Mouse (Mus musculus): ENCODE measurements at regions not wholly inside any gene's neighbourhood (a gene's known extent, or its start where the extent isn't known, plus 50 kb on each side); places are given as distances from the start of the nearest gene placed in this dataset.
A peak's percentile ranks its signal among the peaks of the same experiment; 100 is the strongest.

DNA sequence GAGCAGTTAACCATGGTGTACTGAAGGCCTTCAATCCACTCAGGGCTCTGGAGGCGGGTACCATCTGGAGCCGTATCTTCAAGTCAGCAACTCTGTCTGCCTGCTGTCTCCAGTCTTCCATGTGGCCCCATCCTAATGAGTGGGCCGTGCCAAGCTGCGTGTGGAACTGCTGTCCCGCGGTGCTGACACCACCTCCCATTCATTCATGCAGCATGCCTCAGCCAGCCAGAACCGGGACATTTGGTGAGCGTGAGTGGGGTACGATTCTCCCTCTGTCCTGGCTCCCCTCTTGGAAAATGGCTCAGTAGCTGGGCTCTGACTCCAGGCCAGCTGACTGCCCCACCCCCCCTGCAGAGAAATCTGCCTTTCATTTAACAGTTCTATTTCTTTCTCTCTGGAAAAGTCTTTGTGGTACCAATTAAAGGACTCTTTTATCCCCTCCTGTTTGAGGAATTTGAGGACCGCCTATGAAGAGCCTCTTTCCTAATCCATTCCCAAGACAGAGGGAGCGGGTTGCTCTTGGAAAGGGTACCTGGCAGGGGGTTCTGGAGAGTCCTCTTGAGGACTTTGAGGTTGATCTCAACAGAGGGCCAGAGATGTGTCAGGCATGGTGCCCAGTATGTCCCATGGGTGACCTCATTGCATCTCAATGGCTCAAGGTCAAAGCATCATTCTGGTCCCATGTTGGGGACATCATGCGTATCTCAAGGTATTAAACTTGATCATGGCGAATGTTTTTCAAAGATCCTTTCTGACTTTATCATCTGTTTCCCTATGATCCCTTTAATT is 55.5 kb upstream of the Brd7 start:
- DNase-seq (ENCODE audit: inconsistent age in 2 of 2, low spot score in 1 of 2) = no peak

DNA sequence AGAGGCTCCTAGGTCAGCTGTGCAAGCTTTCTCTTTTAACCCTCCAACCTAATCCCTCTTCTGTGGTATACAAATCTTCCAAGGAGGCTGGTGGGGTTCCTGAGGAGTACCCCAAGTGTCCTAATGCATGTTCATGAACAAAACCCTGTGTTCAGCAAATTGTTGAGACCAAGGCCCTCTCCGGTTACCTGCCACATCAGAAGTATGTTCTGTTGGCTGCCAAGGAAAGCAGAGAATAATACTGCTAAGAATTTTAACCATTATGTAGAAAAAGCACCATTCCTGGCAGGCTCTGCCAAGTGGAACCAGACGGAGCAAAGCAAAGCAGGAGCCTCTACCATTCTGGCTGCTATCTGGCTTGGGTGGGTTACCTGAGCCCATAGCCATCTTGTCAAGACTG is 61.3 kb upstream of the Brd7 start:
- no peak for DNase-seq (ENCODE audit: inconsistent age in 2 of 2, low spot score in 1 of 2)

DNA sequence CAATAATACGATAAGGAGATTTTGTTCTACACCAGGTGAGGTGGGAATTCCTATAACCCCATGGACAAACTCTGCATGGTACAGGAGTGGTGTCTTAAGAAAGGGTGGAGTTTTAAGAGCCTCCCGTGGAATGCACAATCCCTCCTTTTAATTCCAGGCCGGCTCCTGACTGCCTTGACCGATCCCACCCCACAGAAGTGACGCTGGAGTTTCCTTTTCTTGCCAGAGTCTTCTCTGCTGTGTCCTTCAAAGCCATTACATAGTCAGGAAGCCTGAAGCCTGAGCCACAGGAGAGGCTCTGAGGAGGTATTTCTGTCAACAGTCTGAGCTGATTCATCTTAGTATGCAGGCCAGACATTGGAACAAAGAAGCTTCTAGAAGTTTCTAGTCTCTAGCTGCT is 66.6 kb upstream of the Brd7 start:
- peak in 1 of 2 experiments; percentile 48 for DNase-seq (ENCODE audit: inconsistent age in 2 of 2, low spot score in 1 of 2)

DNA sequence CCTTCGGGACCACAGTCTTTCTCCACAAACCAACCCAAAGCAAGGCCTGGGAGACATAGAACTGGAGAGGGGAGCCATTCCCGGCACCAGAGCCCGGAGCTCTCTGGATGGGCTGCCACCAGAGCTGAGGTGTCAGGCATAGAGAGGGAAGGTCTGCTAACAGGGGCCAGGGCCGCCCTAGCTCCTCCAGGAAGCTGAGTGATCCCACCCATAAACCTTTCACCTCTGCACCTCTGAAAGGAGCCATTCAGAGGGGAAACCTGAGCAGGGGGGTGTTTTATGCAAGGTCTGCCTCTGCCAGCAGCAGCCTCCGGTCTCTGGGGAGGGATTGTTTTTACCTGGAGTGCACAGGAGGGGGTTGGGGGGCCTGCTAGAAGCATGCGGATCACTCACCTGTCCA is 69.4 kb upstream of the Brd7 start:
- DNase-seq (ENCODE audit: inconsistent age in 2 of 2, low spot score in 1 of 2) = no peak

DNA sequence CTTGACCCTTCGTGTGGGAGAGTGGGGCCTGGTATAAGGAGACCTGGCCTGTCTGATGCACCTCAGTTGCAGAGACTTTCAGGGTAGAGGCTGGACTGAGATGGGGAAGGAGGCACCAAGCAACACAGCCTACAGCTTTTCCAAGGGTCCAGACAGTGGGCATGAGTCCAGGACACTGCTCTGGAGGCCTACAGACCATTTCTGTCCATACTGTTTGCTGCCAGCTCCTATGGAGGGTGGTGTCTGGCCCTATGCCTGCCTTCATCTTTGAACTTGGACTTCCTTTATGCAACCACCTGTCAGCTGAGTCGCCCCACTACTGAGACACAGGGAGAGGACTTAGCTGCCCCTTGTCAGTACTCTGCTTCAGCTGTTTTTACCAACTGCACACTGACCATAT is 73.7 kb upstream of the Brd7 start:
- DNase-seq (ENCODE audit: inconsistent age in 2 of 2, low spot score in 1 of 2) = no peak

DNA sequence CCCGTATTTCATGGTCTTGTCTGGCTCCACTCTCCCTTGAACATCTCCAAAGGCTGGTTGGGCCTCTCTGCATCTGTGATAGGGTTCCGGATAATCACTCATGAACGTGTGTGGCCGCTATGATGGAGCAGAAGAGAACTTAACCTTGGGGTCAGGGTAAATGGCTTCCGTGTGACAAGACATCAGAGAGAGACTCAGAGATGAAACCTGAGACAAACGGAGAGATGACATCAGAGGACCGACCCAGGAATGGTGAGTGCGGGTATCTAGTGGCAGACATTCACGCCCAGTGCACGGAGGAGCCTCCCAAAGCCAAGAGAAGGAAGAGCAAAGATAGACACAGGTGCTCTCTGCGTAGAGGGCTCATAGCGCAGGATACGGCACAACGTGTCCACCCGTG is 78.2 kb upstream of the Brd7 start:
- peak in 1 of 2 experiments; percentile 65 for DNase-seq (ENCODE audit: inconsistent age in 2 of 2, low spot score in 1 of 2)

DNA sequence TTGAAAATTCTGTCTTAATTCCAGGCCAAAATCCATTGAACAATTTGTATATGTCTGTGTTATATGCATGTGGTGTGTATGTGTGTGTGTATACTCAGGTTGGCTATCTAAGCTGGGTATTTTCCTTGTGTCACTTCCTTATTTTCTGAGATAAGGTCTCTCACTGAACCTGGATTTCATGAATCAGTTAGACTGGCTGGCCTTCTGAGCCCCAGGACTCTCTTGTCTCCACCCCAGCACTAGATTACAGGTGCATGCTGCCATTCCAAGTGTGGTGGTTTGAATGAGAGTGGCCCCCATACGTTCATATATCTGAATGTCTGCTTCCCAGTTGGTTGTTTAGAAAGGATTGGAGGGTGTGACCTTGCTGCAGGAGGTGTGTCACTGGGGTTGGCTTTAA is 77.8 kb upstream of the Nkd1 start:
- DNase-seq (ENCODE audit: inconsistent age in 2 of 2, low spot score in 1 of 2) = no peak

DNA sequence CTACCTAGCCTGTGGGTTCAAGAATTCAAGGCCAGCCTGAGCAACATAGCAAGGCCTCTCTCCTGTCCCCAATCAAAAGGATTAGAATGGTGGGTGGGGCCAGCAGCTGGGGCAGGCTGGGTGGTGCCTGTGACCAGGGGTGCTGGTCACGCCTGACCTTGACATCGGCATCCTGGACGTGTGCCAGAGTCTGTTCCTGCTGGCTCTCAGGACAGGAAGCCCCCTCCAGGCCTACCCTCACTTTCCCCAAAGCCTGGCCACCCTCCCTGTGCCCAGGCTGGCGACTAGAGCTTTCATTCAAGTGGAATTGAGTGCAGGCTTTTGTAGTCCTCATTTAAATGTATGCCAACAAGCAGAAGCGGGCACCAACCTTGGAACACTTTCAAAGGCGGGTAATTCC is 73.7 kb upstream of the Nkd1 start:
- DNase-seq (ENCODE audit: inconsistent age in 2 of 2, low spot score in 1 of 2) = peak; percentile 68 to 83

DNA sequence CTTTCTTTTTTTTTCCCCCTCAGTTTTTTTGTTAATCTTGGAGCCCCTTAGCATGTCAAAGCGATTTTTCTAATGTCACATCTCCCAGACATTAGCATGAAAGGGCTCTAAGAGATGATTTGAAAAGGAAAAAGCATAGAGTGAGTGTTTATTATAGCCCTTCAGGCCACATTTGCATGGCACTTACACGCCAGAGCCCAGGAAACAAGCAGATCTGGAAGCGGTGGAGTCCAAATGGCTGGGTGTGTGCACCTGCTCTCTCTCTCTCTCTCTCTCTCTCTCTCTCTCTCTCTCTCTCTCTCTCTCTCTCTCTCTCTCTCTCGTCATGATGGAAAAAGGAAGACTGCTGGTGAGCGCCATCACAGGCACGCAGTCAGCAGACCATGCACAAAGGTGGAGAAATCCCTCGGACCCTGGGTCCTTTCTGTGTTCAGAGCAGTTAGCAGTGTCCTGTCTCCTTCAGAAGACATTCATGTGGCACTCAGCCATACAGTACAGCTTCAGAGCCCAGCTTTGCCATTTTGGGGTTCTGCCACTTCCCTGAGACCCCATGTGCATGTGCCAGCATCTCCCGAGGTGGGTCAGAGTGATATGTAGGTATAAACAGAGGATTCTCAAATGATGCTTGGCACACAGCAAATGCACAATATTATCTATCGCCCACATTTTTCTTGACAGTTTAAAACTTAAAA is 73.2 kb upstream of the Nkd1 start:
- DNase-seq (ENCODE audit: inconsistent age in 2 of 2, low spot score in 1 of 2) = no peak

DNA sequence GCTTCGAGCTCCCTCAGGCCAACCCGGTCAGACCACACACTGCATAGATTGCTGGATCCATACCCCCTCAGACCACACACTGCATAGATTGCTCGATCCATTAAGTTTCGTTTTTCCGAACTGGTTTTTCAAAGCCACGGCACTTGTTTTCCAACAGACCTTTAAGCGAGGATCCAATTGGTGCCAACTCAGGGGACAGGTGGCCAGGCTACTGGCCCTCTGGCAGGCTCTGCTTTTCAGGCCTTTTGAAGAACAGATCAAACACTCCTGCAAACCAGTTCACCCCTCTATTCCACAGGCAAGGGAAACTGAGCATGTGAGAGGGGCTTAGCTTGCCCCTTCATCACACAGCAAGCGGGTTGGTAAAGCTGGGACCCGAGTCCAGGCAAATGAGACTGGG is 72.2 kb upstream of the Nkd1 start:
- no peak for DNase-seq (ENCODE audit: inconsistent age in 2 of 2, low spot score in 1 of 2)

DNA sequence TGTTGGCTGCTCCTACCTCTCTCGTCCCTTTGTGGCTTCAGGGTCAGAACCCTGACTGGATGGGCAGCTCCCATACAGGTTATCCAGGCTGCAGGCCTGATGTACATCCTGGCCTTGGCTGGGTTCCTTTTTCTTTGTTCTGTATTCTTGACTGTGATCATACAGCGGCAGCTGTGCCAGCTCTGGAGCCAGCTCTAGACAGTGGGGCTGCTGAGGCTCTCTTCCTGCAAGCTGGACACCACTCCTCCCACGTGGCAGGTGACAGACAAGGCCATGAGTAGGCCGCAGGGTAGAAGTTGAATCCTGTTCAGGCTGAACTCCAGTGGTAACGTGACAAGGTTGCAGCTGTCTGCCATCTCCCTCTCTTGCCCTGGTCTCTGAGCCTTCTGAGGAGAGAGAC is 71.6 kb upstream of the Nkd1 start:
- DNase-seq (ENCODE audit: inconsistent age in 2 of 2, low spot score in 1 of 2) = peak; percentile 43 to 63

DNA sequence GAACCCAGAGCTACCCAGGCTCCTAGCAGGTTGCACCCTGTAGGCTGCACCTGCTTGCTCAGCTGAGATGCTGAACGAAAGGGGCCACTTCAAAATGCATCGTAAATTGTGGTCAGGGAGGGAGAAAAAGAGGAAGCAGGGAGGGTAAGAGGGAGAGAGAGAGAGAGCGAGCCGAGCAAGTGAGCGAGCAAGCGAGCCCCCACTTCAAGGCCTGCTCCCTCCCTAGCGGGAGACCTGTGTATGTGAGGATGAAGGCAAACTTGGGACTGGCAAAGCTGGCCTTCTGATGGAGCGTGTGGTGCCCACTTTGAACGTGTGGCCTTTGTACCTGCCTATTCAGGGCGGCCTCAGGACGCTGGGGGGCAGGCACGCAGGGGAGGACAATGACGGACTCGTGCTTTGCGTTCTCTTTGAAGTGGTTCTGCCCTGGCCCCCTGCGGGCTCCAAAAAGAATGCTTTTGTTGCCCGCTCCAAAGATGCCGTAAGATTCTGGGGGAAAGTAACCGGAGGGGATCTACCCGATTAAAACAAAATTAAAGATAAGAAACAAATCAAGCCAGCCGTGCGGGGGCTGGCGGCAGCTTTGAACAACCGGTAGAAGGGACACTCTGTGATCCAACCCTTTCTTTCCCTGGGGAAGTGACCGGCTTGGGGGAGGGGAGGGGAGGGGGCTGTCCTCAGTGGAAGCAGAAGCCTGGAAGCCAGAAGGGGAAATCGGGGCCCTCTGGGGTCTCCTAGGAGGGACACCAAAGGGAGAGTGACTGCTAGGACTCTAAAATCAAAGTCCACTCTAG is 70.1 kb upstream of the Nkd1 start:
- DNase-seq (ENCODE audit: inconsistent age in 2 of 2, low spot score in 1 of 2) = peak; percentile 32 to 58

DNA sequence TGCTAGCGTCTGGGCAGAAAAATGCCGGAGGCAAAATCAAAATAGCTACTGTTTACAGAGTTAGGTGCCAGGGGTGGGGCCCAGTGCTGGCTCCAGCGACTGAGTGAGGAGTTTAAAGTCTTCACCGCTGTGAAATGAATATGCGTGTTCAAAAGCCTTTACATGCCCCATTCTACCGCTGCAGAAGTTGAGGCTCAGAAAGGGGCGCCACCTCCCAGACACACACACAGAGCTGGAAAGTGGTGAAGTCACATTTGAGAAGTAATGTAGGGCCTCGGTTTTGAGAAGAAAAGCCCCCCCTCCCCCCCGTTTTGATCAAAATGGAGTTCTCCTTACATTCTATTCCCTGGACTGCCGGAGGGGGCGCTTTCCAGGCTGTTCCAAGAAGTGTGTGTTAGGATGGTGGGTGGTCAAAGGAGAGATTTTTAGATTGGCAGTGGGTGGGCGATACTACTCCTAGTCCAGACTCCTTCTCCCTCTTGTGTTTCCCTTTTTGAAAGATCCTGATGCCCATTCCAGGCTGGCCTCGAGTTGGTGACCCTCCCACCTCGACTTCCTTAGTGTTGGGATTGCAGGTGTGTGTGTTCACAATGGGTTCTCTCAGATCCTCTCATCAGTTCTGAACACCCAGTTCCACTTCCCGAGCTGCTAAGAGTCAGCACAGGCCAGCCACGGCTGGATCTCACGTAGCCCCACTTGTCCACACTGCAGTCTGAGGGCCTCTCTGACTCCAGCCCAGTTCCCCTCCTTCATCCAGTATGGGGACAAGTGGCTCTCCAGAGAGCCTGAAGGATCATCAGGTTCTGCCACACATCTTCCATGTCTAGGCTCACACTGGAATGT is 69.3 kb upstream of the Nkd1 start:
- DNase-seq (ENCODE audit: inconsistent age in 2 of 2, low spot score in 1 of 2) = no peak

DNA sequence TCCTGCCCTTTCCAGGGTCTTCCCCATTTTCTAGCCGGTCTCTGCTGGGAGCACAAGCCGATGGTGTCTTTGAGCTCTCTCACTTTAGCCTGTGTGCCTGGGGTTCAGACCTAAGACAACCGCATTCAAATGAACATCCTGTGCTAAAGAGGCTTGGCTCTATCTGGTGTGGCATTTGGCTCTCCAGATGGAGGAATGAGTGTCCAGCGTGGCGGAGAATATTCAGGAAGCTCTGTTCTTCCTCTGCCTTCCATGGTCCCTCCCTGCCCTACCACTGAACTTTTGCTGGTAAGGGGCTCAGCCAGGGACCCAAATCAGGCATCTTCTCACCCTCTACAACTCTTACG is 68.7 kb upstream of the Nkd1 start:
- no peak for DNase-seq (ENCODE audit: inconsistent age in 2 of 2, low spot score in 1 of 2)

DNA sequence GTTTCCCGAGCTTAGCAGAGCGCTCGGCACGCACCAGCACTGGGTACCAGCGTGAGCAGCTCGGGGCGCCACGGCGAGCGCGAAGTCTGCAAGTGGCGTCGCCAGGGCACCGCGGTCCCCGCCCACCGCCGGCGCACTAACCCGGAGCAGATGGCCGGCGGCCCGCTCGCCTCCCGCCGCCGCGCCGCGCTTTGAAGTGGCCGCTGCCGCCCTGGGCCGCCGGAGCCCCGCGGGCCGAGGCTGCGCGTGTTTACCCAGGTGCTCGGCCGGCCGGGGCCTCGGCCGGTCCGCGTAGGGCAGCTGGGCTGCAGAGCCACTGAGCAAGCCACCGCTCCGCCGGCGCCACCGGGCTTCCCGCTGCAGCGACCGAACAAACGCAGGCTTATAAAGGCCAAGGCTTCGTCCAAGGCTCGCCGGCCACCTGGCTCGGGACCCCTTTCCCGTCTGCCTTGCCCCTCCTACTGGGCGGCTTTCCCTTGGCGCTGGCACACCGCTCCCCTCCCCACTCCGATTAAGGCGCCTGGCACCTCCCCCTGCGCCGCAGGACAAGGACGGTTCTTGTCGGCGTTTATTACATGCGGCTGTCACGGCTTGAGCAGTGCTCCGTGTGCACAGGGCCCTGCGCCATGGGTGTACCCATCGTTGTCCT is 67.0 kb upstream of the Nkd1 start:
- peak; percentile 88 to 93 for DNase-seq (ENCODE audit: inconsistent age in 2 of 2, low spot score in 1 of 2)

DNA sequence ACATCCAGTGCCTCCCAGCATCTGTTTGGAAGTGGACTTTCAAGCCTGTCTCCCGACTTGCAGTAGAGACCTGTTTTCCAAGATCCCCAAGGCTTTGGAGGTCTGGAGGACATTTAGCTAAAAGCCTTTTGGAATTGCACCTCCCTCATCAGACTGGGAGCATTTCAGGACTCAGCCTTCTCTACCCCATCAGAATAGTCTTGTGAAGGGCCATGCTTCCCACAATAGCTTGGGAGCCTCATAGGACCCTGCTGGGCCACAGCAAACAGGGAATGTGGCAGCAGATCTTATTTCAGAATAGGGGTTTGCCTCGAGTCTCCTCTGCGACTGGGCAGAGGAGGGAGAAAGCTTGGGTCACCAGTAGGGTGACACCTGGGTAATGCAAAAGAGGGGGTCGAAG is 66.2 kb upstream of the Nkd1 start:
- no peak for DNase-seq (ENCODE audit: inconsistent age in 2 of 2, low spot score in 1 of 2)

DNA sequence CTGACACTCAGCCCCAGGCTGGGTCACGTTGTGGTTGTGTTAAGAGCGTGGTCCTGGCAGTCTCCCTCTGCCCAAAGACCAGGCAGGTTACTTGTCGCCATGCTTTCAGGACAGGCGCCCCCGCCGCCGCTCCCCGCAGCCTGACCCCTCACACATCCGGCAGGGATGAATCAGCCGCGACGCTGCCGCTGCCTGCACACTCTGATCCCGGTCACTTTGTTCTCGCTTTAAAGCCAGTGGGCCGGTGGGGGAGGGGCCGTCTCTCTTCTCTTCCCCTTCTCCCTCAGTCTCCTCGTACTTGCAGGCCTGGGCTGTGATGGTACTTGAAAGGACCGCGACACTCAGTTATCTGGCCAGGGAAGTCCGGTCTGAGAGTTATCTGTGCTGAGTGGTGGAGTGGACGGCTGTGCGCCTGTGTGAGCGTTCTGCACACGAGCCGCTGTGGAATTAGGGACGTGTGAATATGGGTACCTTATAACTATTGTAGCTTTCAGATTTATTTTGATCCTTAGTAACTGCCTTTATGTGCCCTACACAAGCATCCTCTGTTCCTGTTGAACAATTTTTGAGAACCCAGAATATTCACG is 65.6 kb upstream of the Nkd1 start:
- DNase-seq (ENCODE audit: inconsistent age in 2 of 2, low spot score in 1 of 2) = peak; percentile 87

DNA sequence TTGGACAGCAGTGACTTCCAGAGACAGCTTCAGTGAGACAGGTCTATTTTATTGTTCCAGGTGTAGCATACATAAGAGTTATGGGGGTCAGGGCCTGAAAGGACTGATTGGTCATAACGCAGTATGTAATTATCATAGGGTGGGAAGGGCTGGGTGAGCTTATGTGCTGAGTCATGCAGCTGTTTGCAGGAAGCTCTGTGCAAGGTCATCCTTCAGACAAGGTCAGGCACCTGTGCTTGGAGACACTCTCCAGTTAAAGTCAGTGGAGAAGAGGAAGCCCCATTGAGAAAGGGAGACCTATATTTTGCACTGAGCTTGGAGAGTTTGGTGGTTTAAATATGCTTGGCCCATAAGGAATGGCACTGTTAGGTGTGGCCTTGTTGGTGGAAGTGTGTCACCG is 62.0 kb upstream of the Nkd1 start:
- peak in 1 of 2 experiments; percentile 63 for DNase-seq (ENCODE audit: inconsistent age in 2 of 2, low spot score in 1 of 2)

DNA sequence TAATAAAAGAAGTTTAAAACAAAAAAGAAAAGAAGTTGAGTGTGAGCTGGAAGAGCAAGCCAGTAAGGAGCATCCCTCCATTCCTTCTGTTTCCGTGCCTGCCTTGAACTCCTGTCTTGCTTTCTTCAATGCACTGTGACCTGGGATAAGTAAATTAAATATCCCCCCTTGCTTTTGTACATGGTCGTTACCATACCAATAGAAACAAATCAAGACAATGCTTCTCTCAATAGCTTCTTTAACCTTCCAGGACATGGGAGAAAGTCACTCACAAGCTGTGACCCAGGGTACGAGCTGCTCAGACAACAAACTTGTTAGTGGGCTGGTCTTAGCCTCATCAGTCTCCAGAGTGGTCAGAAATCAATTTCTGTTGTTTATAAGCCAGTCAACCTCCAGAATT is 53.4 kb upstream of the Nkd1 start:
- DNase-seq (ENCODE audit: inconsistent age in 2 of 2, low spot score in 1 of 2) = no peak

DNA sequence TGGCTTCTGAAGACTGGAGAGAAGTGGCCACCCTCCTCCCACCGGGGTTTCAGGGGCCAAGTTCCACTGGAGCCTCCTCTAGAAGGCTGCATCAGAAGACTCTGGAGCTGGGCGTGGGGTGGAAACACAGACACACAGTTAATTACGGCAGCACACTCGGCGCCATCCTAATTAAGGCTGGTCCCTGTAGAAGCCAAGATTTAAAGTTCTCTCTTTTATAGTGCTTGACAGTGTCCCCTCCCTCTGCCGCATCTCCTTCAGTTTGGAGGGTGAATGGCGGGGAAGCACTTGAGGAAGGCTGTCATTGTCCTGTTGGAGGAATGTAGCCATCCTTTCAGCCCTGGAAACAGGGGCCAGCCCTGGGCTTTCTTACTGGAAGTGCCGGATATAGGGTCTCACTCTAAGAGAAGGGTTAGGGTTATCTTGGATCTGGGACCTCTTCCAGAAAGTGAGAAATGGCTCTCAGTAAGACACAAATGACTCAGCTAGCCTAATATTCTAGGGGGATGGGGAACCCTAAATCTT is 50.2 kb upstream of the Nkd1 start:
- DNase-seq (ENCODE audit: inconsistent age in 2 of 2, low spot score in 1 of 2) = no peak
